Comparison of ENCODE assay signal across 17 mouse cellular contexts in the genomic region with DNA sequence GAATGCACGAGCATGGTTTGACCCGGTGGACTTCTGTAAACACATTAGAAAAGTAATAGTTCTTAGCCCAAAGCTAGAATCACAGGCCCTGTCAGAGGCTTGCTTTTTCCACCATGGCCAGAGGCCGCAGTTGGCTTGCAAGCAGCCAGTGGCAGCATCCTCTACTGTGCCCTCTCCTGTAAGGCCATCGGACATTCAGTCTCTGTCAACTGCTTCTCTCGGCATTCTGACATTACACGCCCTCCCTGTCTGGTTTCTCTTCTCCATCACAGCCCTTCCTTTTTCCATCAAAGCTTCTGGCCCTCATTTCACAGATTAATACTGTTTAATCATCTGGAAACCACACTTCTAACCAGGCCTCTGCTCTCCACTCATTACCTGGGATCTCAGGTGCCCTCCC.
A peak's percentile ranks its signal among the peaks of the same experiment; 100 is the strongest.
DNase-seq lines count a peak whose midpoint lies in the region; ATAC-seq lines count a peak whose summit lies in the region.
"Had no signal": no experiment of that assay in that cellular context is flagged by ENCODE, and none has a peak within 500 bp of the region (broad histone marks: within the 10 kb centered on the region; RNA-seq: fewer than 3 reads in every experiment).

No protein-coding gene starts in this region.

- no peak for ATAC-seq in limb, embryonic 13.5 days (ENCODE audit: low FRiP score, low read depth)
- peak; percentile 66 for ATAC-seq in megakaryocyte, adult 5-6 weeks (ENCODE audit: poor library complexity, severe bottlenecking)
- ATAC-seq: activated CD4-positive, CD25-positive, alpha-beta regulatory T cell, adult 4 months; forebrain, postnatal 0 days; intestine, embryonic 16.5 days; Patski had no signal

- 84% methylated on average over 6 of the region's 6 CpGs for WGBS in limb, embryonic 13.5 days
- 77% methylated on average over 6 of the region's 6 CpGs for WGBS in limb, embryonic 10.5 days
- WGBS in embryonic facial prominence, embryonic 10.5 days = 81% methylated on average over 6 of the region's 6 CpGs

- H3K36me3 ChIP-seq in limb, embryonic 13.5 days = peaks cover 20% of the 10 kb centered on the region
- peaks cover 21% of the 10 kb centered on the region for H3K36me3 ChIP-seq in limb, embryonic 10.5 days
- peaks cover 12% of the 10 kb centered on the region for H3K36me3 ChIP-seq in embryonic facial prominence, embryonic 10.5 days (replicated peaks)
- H3K36me3 ChIP-seq: heart, embryonic 13.5 days; hindbrain, embryonic 12.5 days had no signal

- H3K4me1 ChIP-seq in limb, embryonic 13.5 days = peaks cover 51% of the 10 kb centered on the region
- peaks cover 39% of the 10 kb centered on the region for H3K4me1 ChIP-seq in limb, embryonic 10.5 days
- peaks cover 56% of the 10 kb centered on the region for H3K4me1 ChIP-seq in embryonic facial prominence, embryonic 10.5 days

- H3K9ac ChIP-seq in limb, embryonic 13.5 days = no peak overlapping the region
- H3K9ac ChIP-seq: forebrain, embryonic 13.5 days; forebrain, postnatal 0 days; heart, embryonic 13.5 days; hindbrain, embryonic 12.5 days had no signal

- no peak overlapping the region for H3K4me3 ChIP-seq in limb, embryonic 13.5 days
- H3K4me3 ChIP-seq in limb, embryonic 10.5 days = no peak overlapping the region
- H3K4me3 ChIP-seq in embryonic facial prominence, embryonic 10.5 days = no peak overlapping the region
- H3K4me3 ChIP-seq: forebrain, embryonic 13.5 days; heart, embryonic 13.5 days; hindbrain, embryonic 12.5 days had no signal

- H3K4me2 ChIP-seq in limb, embryonic 13.5 days (replicated peaks) = no peak overlapping the region
- H3K4me2 ChIP-seq: forebrain, embryonic 13.5 days; heart, embryonic 13.5 days; hindbrain, embryonic 12.5 days had no signal

- H3K9me3 ChIP-seq in limb, embryonic 13.5 days = no peaks in the 10 kb centered on the region
- H3K9me3 ChIP-seq in limb, embryonic 10.5 days (replicated peaks) = no peaks in the 10 kb centered on the region
- no peaks in the 10 kb centered on the region for H3K9me3 ChIP-seq in embryonic facial prominence, embryonic 10.5 days
- H3K9me3 ChIP-seq: forebrain, embryonic 13.5 days; heart, embryonic 13.5 days; hindbrain, embryonic 12.5 days had no signal

- H3K27me3 ChIP-seq in limb, embryonic 13.5 days = no peaks in the 10 kb centered on the region
- no peaks in the 10 kb centered on the region for H3K27me3 ChIP-seq in limb, embryonic 10.5 days (ENCODE audit: low read depth, poor library complexity, severe bottlenecking)
- H3K27me3 ChIP-seq in embryonic facial prominence, embryonic 10.5 days (replicated peaks; ENCODE audit: low read depth, poor library complexity, severe bottlenecking) = no peaks in the 10 kb centered on the region
- H3K27me3 ChIP-seq: CH12.LX; forebrain, embryonic 13.5 days; heart, embryonic 13.5 days; hindbrain, embryonic 12.5 days; Patski had no signal

- peak overlapping the region; percentile 6; the same call in 1 of the 2 replicates for H3K27ac ChIP-seq in limb, embryonic 13.5 days
- H3K27ac ChIP-seq in limb, embryonic 10.5 days = no peak overlapping the region
- peak overlapping the region; percentile 12 for H3K27ac ChIP-seq in embryonic facial prominence, embryonic 10.5 days (replicated peaks)
- H3K27ac ChIP-seq: forebrain, embryonic 13.5 days; hindbrain, embryonic 12.5 days had no signal

- peak; percentile 36 to 54 for DNase-seq in cerebellum, postnatal 10 days
- DNase-seq in cerebellum, adult 11-12 months = no peak
- DNase-seq in limb, embryonic 10.5 days (ENCODE audit: low spot score) = no peak
- DNase-seq in embryonic facial prominence, embryonic 10.5 days (ENCODE audit: low spot score) = no peak
- DNase-seq: adrenal gland, postnatal 25 days; forebrain, postnatal 0 days; gastrocnemius, postnatal 14 days; heart, postnatal 36 days had no signal

Comparison
In these comparisons a context has a peak if more than half of its experiments do, and no peak if none do; other contexts are left out.
1. DNase-seq: peak in cerebellum, postnatal 10 days (2 of 2); none in cerebellum, adult 11-12 months (single experiment), limb, embryonic 10.5 days (single experiment) and embryonic facial prominence, embryonic 10.5 days (single experiment).